Comparison of ENCODE assay signal across 8 mouse cellular contexts in the genomic region with DNA sequence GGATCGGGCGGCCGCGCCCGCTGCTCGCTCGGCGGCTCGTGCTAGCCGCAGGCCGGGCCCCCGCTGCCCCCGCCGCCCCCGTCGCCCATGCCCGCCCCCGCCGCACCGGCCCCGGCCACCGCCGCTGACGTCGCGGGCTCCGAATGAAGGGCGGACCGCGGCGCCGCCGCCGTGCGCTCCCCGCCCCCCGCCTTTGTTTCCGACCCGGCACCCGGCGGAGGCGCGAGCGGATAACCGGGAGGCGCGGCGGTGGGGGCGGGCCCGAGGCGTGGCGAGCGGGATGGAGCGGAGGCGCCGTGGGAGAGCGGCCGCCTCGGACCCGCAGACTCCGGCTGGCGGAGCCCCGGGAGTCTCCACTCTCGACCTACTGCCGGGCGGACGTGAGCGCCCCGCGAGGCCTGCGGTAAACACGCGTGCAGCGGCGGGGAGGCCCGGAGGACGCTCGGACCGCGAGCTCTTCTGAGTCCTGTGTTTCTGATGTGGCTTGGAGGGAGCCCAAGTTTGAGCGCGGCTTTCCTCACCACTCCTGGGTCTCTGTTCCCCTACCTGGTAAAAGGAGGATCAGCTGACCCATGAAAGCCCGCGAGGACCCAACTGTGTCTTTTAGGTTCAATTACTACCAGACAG. TPM values are rescaled to one million over a fixed set of nuclear protein-coding genes. Genes with fewer than 3 reads are reported as not detected.
DNase-seq lines count a peak whose midpoint lies in the region; ATAC-seq and TF ChIP-seq lines count a peak whose summit lies in the region.

A gene (minus strand): TSS at position 200 of the 627 bp plus-strand sequence.

- TF ChIP-seq POLR2A in embryonic fibroblast, embryonic 13.5 days (IDR thresholded peaks at IDR 0.05; ENCODE audit: low read depth, low read length) = peak; percentile 56

- under 1% methylated on average over 77 of the region's 84 CpGs for WGBS in heart, embryonic 12.5 days
- under 1% methylated on average over 49 of the region's 84 CpGs for WGBS in kidney, embryonic 16.5 days
- WGBS in liver, embryonic 15.5 days (ENCODE audit: insufficient replicate concordance) = under 1% methylated on average over 84 of the region's 84 CpGs
- under 1% methylated on average over 71 of the region's 84 CpGs for WGBS in neural tube, embryonic 12.5 days

- peak; percentile 58 for ATAC-seq in heart, embryonic 12.5 days (ENCODE audit: insufficient number of reproducible peaks, low FRiP score)
- peak; percentile 50; the same call in 1 of the 2 replicates for ATAC-seq in kidney, embryonic 16.5 days (ENCODE audit: low FRiP score, low TSS enrichment)
- ATAC-seq in liver, embryonic 15.5 days (ENCODE audit: insufficient read depth) = peak; percentile 41
- peak; percentile 70 for ATAC-seq in neural tube, embryonic 12.5 days (ENCODE audit: low FRiP score, low read depth)

- peak within 1 kb of the TSS; percentile 84 for H3K4me2 ChIP-seq in heart, embryonic 12.5 days
- H3K4me2 ChIP-seq in kidney, embryonic 16.5 days (replicated peaks; ENCODE audit: low read depth, low read length) = peak within 1 kb of the TSS; percentile 63
- H3K4me2 ChIP-seq in liver, embryonic 15.5 days = peak within 1 kb of the TSS; percentile 93
- peak within 1 kb of the TSS; percentile 91 for H3K4me2 ChIP-seq in neural tube, embryonic 12.5 days (replicated peaks)

- H3K27ac ChIP-seq in embryonic fibroblast, embryonic 13.5 days (ENCODE audit: insufficient read depth, low read length) = peak within 1 kb of the TSS; percentile 73
- H3K27ac ChIP-seq in heart, embryonic 12.5 days (ENCODE audit: poor library complexity, severe bottlenecking) = peak within 1 kb of the TSS; percentile 100
- H3K27ac ChIP-seq in kidney, embryonic 16.5 days (ENCODE audit: low read length) = peak within 1 kb of the TSS; percentile 94
- H3K27ac ChIP-seq in liver, embryonic 15.5 days (replicated peaks) = peak within 1 kb of the TSS; percentile 70
- H3K27ac ChIP-seq in neural tube, embryonic 12.5 days = peak within 1 kb of the TSS; percentile 98

- peak within 1 kb of the TSS; percentile 99 for H3K9ac ChIP-seq in heart, embryonic 12.5 days
- peak within 1 kb of the TSS; percentile 89 for H3K9ac ChIP-seq in kidney, embryonic 16.5 days (replicated peaks; ENCODE audit: low read length)
- H3K9ac ChIP-seq in liver, embryonic 15.5 days = peak within 1 kb of the TSS; percentile 63
- peak within 1 kb of the TSS; percentile 99 for H3K9ac ChIP-seq in neural tube, embryonic 12.5 days

- H3K4me3 ChIP-seq in embryonic fibroblast, embryonic 13.5 days (ENCODE audit: insufficient read depth, low read length) = peak within 1 kb of the TSS; percentile 96
- peak within 1 kb of the TSS; percentile 94 for H3K4me3 ChIP-seq in heart, embryonic 12.5 days
- H3K4me3 ChIP-seq in kidney, embryonic 16.5 days (ENCODE audit: low read length) = peak within 1 kb of the TSS; percentile 73
- peak within 1 kb of the TSS; percentile 65 for H3K4me3 ChIP-seq in liver, embryonic 15.5 days (replicated peaks)
- H3K4me3 ChIP-seq in neural tube, embryonic 12.5 days = peak within 1 kb of the TSS; percentile 85

- TF ChIP-seq CTCF in embryonic fibroblast, embryonic 13.5 days (IDR thresholded peaks at IDR 0.05; ENCODE audit: borderline replicate concordance, insufficient read depth, low read length) = no peak

- peaks cover 14% of the 10 kb centered on the region for H3K4me1 ChIP-seq in embryonic fibroblast, embryonic 13.5 days (ENCODE audit: control insufficient read depth, insufficient read depth, low read length)
- H3K4me1 ChIP-seq in heart, embryonic 12.5 days (replicated peaks) = peaks cover 65% of the 10 kb centered on the region
- peaks cover 42% of the 10 kb centered on the region for H3K4me1 ChIP-seq in kidney, embryonic 16.5 days (ENCODE audit: insufficient read depth, low read length)
- H3K4me1 ChIP-seq in liver, embryonic 15.5 days (replicated peaks) = peaks cover 62% of the 10 kb centered on the region
- peaks cover 47% of the 10 kb centered on the region for H3K4me1 ChIP-seq in neural tube, embryonic 12.5 days

- H3K9me3 ChIP-seq in heart, embryonic 12.5 days (replicated peaks) = no peaks in the 10 kb centered on the region
- no peaks in the 10 kb centered on the region for H3K9me3 ChIP-seq in kidney, embryonic 16.5 days (ENCODE audit: low read length)
- no peaks in the 10 kb centered on the region for H3K9me3 ChIP-seq in liver, embryonic 15.5 days (replicated peaks)
- no peaks in the 10 kb centered on the region for H3K9me3 ChIP-seq in neural tube, embryonic 12.5 days

- DNase-seq in B cell, adult 2 months = peak; percentile 67 to 70
- peak; percentile 80 for DNase-seq in adrenal gland, postnatal 10 days
- peak; percentile 32 to 35 for DNase-seq in thymus, adult 18-20 months

- H3K36me3 ChIP-seq in heart, embryonic 12.5 days = peaks cover 18% of the 10 kb centered on the region
- peaks cover 8% of the 10 kb centered on the region for H3K36me3 ChIP-seq in kidney, embryonic 16.5 days (ENCODE audit: insufficient read depth, low read length)
- no peaks in the 10 kb centered on the region; the same call in 1 of the 2 replicates for H3K36me3 ChIP-seq in liver, embryonic 15.5 days (replicated peaks)
- H3K36me3 ChIP-seq in neural tube, embryonic 12.5 days = peaks cover 23% of the 10 kb centered on the region

- H3K27me3 ChIP-seq in heart, embryonic 12.5 days (replicated peaks) = no peaks in the 10 kb centered on the region
- no peaks in the 10 kb centered on the region for H3K27me3 ChIP-seq in kidney, embryonic 16.5 days (ENCODE audit: insufficient read depth, low read length)
- H3K27me3 ChIP-seq in liver, embryonic 15.5 days = peaks cover 58% of the 10 kb centered on the region
- no peaks in the 10 kb centered on the region for H3K27me3 ChIP-seq in neural tube, embryonic 12.5 days (replicated peaks)

RNA-seq across cellular contexts. Expression of the gene that starts here (rescaled TPM):
- total RNA-seq in adrenal gland, postnatal 10 days (2021) = 10 to 100 TPM; 34.0 to 36.7 TPM
- 53.5 and 57.7 TPM in 2 replicates for polyA plus RNA-seq in embryonic fibroblast, embryonic 13.5 days (2011; ENCODE audit: insufficient read length, low read depth, missing spikeins)
- 76.1 and 80.8 TPM in 2 replicates for polyA plus RNA-seq in heart, embryonic 12.5 days (2016; fragmentation: Nextera tagmentation; extraction: Ambion mirVana)
- polyA plus RNA-seq in kidney, embryonic 16.5 days (2015; fragmentation: Nextera tagmentation; extraction: Ambion mirVana) = 29.0 and 32.8 TPM in 2 replicates
- 5.9 and 6.6 TPM in 2 replicates for polyA plus RNA-seq in liver, embryonic 15.5 days (2015; fragmentation: Nextera tagmentation; extraction: Ambion mirVana)
- polyA plus RNA-seq in neural tube, embryonic 12.5 days (2016; fragmentation: Nextera tagmentation; extraction: Ambion mirVana) = 90.0 and 91.9 TPM in 2 replicates

Comparison
In these comparisons a context has a peak if more than half of its experiments do, and no peak if none do; other contexts are left out.
1. Peak in every context shown above with its lines: DNase-seq, ATAC-seq, H3K4me3 ChIP-seq and H3K27ac ChIP-seq.